Mouse (Mus musculus): ENCODE data around the gene Gm11937.

Gene Gm11937

DNA sequence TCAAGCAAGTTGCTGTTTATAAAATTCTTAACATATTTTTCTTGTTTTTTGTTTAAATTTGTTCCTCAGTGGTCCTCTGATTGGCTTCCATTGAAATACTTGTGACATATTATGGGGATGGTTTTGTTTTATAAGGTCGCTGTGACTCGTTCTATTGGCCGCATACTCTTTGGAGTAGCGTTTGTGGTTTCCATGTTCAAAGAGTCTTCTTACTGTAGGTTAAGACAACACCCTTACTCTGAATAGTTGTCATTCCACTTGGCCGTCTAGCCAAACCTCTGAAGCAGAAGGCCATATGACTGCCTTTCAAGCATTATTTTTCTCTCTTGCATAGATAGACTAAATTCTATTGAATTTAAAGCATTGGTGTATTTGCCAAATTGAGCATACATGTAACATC is 28.9 kb downstream of the Gm11937 start:
- no peak for DNase-seq (ENCODE audit: low spot score)

DNA sequence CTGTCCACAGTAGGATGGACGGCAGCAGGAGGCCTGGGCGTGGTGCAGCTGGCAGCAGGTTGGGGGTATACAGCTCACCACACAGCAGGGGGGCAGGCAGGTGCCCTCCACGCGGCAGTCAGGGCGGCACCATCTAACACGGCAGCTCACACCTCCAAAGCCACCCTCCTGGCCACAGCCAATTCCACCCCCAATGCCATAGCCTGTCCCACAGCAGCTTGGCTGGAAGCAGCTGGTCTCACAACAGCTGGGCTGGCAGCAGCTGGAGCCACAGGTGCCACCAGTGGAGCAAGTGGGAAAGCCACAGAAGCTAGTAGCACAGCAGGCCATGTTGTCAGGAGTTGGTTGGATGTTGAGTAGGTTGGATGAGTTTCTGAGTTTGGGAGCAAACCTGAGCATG is 29.4 kb downstream of the Gm11937 start, which contains the start of gene Krtap1-5:
Gene Krtap1-5, minus strand, starts transcription at position 381 of the 400 bp plus-strand sequence.
- no peak for DNase-seq (ENCODE audit: low spot score)

DNA sequence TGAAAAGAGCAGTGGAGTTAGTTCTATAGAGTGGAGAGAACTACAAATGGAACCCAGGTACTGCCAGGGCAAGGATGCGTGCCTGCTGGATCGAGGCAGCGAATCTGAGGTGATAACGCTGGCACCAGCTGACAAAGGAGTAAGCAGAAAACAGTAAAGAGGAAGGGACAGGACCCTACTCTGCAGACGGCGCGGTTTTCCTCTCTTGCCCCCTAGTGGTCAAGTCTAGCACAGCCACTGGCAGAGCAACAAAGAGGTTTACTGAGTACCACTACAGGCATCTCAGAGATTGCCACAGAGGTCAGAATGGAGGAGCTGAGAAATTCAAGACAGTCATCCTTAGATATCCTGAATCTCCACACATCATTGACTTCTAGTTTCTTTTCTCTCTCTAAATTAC is 35.9 kb downstream of the Gm11937 start:
- DNase-seq (ENCODE audit: low spot score): peak; percentile 56

DNA sequence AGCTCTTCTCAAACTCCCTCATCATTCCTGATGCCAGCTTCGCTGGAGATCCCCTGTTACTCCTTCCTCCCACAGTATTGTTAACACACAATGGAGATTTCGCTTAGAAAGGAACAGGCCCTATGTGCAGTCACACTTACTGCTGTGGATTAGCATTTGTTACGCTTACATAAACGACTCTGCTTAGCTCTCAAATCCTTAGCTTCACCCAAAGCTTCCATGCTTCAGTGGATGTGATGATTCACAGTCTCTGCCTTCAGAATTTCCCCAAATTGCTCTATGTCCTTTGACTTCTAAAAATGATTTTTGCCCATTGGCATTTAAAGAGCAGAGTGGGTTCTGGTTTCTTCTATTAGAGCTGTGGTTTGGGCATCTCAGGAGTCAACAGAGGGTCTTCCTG is 36.8 kb downstream of the Gm11937 start:
- DNase-seq (ENCODE audit: low spot score): no peak

DNA sequence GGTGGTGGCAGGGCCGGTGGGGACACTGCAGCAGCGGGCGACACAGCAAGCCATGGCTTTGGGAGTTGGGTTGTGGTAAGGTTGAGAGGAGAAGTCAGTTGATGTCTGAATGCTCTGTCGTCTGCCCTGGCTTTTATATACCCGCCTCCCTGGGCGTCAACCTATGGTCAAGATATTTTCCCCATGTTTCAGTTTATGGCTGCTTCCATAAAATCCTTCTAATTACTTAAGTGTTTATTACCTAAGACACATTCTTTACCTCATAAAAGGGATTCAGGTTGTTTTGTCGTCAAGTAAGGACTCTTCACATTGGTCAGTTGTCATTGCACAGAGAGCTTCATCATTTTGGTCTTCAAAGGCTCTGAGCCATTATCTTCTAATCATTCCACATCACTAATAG is 43.5 kb downstream of the Gm11937 start, which contains the start of gene Krtap3-1:
Gene Krtap3-1, minus strand, starts transcription at position 101 of the 400 bp plus-strand sequence.
- DNase-seq (ENCODE audit: low spot score): no peak

DNA sequence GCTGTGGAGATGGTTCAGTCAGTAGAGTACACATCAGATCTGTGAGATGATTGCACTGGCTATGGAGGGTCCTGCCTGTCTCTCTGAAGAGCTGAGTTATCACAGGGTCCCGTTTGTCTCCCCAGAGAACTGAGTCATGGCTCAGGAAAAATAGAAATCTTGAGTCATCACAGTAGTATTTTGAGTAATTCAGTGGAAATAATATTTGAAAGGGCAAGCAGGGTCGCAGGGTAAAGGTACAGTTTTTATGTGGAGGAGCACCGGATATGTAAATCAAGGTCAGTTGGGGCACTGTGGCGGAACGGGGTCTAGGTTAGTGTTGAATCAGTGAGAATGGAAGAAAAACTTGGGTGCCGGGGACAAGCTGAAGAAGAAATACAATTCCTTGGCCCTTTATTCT is 47.4 kb downstream of the Gm11937 start:
- no peak for DNase-seq (ENCODE audit: low spot score)

Data from yolk sac, embryonic 10.5 days (tissue).